Mouse (Mus musculus): ENCODE results near the gene Gsg1l. TPM values are rescaled to one million over a fixed set of nuclear protein-coding genes. Genes with fewer than 3 reads are reported as not detected.

The Gsg1l gene
- total and polyA plus RNA-seq, 2 experiments from 2014 or later = 5.7 to 16.6 TPM

DNA sequence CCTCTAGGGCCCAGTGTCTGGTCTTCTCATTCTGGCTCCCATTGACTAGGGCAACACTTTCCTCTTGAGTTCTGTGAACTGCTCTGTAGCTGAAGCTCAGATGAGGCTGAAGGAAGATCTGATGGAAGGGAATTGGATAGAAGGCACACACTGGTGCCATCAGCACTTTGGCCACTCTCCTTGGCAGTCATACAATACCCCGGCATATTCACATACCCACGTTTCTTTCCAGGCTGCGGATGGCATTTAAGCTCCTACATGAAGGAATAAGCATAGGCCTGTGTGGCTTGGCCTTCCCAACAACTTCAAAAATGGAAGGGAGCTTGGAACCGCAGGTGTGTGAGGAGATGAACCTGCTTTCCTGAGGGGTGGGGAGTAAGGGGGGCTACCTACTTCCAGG lies 138.7 kb downstream of the Gsg1l start:
- Histone ChIP-seq H3K4me3 (ENCODE audit: low read depth, low read length) (no peak overlapping the region), H3K9me3 (replicated peaks; ENCODE audit: control insufficient read depth, low read length) (no peaks in the 10 kb centered on the region), H3K4me2 (ENCODE audit: low read depth, low read length) (no peak overlapping the region), H3K27me3 (ENCODE audit: control insufficient read depth, insufficient read depth, low read length) (no peaks in the 10 kb centered on the region), H3K36me3 (replicated peaks; ENCODE audit: control insufficient read depth, insufficient read depth, low read length) (no peaks in the 10 kb centered on the region), H3K9ac (replicated peaks; ENCODE audit: low read depth, low read length) (no peak overlapping the region), H3K27ac (ENCODE audit: low read depth) (no peak overlapping the region), H3K4me1 (ENCODE audit: control insufficient read depth, insufficient read depth) (peaks cover 13% of the 10 kb centered on the region; the same call in 1 of the 2 replicates)
- DNase-seq (ENCODE audit: low spot score) (no peak), ATAC-seq (ENCODE audit: insufficient read depth, low read depth) (no peak)
- WGBS = 86% methylated on average over 4 of the region's 4 CpGs
- TF ChIP-seq CTCF (IDR thresholded peaks at IDR 0.05; ENCODE audit: low read depth) = no peak
- no peak for TF ChIP-seq EP300 (IDR thresholded peaks at IDR 0.05; ENCODE audit: low read depth)

DNA sequence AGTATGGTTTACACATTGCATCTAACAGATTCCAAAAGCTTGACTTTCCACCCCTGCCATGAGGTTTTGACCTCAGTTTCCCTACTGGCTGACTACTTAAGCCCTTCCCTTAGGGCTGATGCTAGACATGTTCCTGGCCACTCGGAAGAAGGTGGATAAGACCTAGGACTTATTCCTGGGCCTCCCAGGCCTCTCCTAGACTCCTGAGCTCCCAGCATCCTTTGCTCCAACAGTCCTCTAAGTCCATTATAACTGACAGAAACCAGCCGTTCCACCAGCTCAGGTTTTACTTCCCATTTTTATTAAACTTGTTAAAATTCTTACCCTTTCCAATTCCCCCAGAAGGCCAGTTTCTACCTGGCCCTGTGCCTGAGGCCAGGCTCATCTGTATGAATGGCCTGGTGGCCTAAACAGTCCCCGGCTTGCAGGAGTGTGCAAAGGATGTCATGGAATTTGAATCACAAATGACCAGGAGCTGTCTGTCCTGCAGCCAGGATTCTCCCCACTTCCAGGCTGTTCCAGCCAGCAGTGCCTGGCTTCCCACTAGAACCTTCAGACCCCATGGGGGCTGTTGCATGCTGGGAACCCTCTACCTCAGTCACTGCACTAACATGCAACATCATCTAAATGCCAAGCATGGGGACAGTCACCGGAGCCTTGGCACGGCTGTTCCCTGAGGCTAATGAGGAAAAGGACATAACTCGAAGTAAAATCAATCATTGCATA lies 139.7 kb downstream of the Gsg1l start:
- TF ChIP-seq CTCF (IDR thresholded peaks at IDR 0.05; ENCODE audit: low read depth) (no peak), EP300 (IDR thresholded peaks at IDR 0.05; ENCODE audit: low read depth) (no peak)
- DNase-seq (ENCODE audit: low spot score) = no peak
- 62% methylated on average over 6 of the region's 6 CpGs for WGBS

DNA sequence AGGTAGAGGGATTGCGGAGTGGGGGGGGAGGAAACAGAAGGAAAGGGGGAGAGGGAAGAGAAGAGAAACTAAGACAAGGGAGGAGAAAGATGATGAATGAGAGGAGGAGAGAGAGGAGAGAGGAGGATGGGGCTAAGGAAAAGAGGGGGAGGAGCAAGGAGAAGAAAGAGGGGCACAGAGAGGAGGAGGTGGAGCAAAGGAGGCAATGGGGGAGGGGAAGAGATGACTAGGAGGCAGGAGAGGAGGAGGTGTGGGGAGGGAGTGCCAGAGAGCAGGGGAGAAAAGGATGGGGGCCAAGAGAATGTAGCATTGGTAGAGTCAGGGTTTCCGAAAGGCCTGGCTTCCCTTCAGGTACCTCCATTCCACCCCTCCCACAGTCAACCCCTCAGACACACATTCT lies 147.9 kb downstream of the Gsg1l start:
- peak overlapping the region; percentile 18; the same call in 1 of the 2 replicates for H3K9ac ChIP-seq (replicated peaks; ENCODE audit: low read depth, low read length)

More for the DNA sequence above, 139.7 kb downstream of the Gsg1l start:
- Histone ChIP-seq H3K4me1 (ENCODE audit: control insufficient read depth, insufficient read depth) (peaks cover 13% of the 10 kb centered on the region; the same call in 1 of the 2 replicates), H3K27ac (ENCODE audit: low read depth) (no peak overlapping the region), H3K9me3 (replicated peaks; ENCODE audit: control insufficient read depth, low read length) (no peaks in the 10 kb centered on the region), H3K9ac (replicated peaks; ENCODE audit: low read depth, low read length) (no peak overlapping the region), H3K36me3 (replicated peaks; ENCODE audit: control insufficient read depth, insufficient read depth, low read length) (no peaks in the 10 kb centered on the region), H3K4me3 (ENCODE audit: low read depth, low read length) (no peak overlapping the region), H3K4me2 (ENCODE audit: low read depth, low read length) (no peak overlapping the region), H3K27me3 (ENCODE audit: control insufficient read depth, insufficient read depth, low read length) (no peaks in the 10 kb centered on the region)
- ATAC-seq (ENCODE audit: insufficient read depth, low read depth) = no peak

DNA sequence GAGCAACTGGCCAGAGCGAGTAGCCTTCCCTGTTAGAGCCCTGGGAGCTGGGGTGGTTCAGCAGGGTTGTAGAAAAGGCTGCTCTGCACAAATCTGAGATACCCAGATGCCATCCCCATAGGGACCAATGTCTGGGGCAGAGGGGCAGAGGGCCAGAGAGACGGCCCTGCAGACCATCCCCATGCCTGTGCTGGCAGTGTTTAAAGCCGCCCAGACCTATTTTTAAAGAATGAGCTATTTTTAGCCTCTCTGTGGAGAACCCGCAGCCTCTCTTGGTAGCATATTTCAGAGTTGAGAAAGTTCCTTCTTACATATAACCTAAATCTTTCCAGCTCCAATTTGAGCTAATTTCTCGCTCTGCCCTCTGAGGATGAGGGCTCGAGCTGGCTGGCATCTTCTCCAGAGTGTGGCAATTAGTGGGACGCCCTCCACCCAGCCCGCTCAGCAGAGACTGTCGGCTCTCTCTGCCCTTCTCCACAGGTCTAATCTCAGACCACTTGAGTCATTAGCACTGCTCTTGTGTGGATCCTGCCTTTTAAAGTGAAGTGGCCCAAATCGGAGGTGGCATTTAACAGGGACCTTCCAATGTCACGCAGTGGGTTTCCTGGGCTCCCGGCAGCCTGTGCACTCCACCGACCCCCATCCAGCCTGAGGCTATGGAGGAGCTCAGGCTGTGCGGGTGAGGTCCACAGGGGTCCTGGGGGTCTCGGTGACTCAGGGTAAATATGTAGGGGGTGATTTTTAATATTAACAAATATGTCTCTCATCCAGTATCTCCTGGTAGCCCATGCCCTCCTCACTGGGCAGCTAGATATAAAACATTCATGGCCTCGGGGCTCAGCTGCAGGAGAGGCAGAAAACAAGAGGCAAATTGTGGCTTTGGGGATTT lies 148.6 kb downstream of the Gsg1l start:
- 18% methylated on average over 16 of the region's 16 CpGs for WGBS
- Histone ChIP-seq H3K27me3 (ENCODE audit: control insufficient read depth, insufficient read depth, low read length) (no peaks in the 10 kb centered on the region), H3K4me1 (ENCODE audit: control insufficient read depth, insufficient read depth) (peaks cover 28% of the 10 kb centered on the region), H3K27ac (ENCODE audit: low read depth) (peak overlapping the region; percentile 91), H3K36me3 (replicated peaks; ENCODE audit: control insufficient read depth, insufficient read depth, low read length) (no peaks in the 10 kb centered on the region), H3K4me2 (ENCODE audit: low read depth, low read length) (peak overlapping the region; percentile 56), H3K9ac (replicated peaks; ENCODE audit: low read depth, low read length) (peak overlapping the region; percentile 18), H3K4me3 (ENCODE audit: low read depth, low read length) (peak overlapping the region; percentile 30), H3K9me3 (replicated peaks; ENCODE audit: control insufficient read depth, low read length) (no peaks in the 10 kb centered on the region)
- ATAC-seq (ENCODE audit: insufficient read depth, low read depth) (peak; percentile 70), DNase-seq (ENCODE audit: low spot score) (peak; percentile 55)
- no peak for TF ChIP-seq EP300 (IDR thresholded peaks at IDR 0.05; ENCODE audit: low read depth)
- no peak for TF ChIP-seq CTCF (IDR thresholded peaks at IDR 0.05; ENCODE audit: low read depth)

More for the DNA sequence above, 147.9 kb downstream of the Gsg1l start:
- no peak for TF ChIP-seq CTCF (IDR thresholded peaks at IDR 0.05; ENCODE audit: low read depth)
- no peak for TF ChIP-seq EP300 (IDR thresholded peaks at IDR 0.05; ENCODE audit: low read depth)
- ATAC-seq (ENCODE audit: insufficient read depth, low read depth) (no peak), DNase-seq (ENCODE audit: low spot score) (no peak)
- Histone ChIP-seq H3K27ac (ENCODE audit: low read depth) (peak overlapping the region; percentile 91), H3K36me3 (replicated peaks; ENCODE audit: control insufficient read depth, insufficient read depth, low read length) (no peaks in the 10 kb centered on the region), H3K4me1 (ENCODE audit: control insufficient read depth, insufficient read depth) (peaks cover 28% of the 10 kb centered on the region), H3K4me2 (ENCODE audit: low read depth, low read length) (no peak overlapping the region; the same call in 1 of the 2 replicates), H3K27me3 (ENCODE audit: control insufficient read depth, insufficient read depth, low read length) (no peaks in the 10 kb centered on the region), H3K4me3 (ENCODE audit: low read depth, low read length) (no peak overlapping the region), H3K9me3 (replicated peaks; ENCODE audit: control insufficient read depth, low read length) (no peaks in the 10 kb centered on the region)
- 68% methylated on average over 2 of the region's 2 CpGs for WGBS

DNA sequence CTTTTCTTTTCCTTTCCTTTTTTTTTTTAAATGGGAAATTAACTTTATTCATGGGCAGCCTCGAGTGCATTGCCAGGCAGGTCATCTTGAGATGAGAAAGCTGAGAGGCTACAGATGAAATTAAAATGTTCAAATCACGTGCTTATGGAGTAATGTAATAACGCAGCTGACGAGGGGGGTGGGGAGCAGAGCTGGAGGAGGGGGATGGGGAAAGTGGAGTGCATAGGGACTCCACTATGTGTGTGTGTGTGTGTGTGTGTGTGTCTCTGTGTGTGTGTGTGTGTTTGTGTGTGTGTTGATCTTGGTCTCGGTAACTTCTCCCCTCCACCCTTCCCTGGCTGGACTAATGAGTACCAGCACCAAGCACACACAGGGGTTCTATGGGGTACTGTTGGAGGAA lies 150.6 kb downstream of the Gsg1l start:
- Histone ChIP-seq H3K4me2 (ENCODE audit: low read depth, low read length) (no peak overlapping the region), H3K27me3 (ENCODE audit: control insufficient read depth, insufficient read depth, low read length) (no peaks in the 10 kb centered on the region), H3K4me3 (ENCODE audit: low read depth, low read length) (no peak overlapping the region), H3K9me3 (replicated peaks; ENCODE audit: control insufficient read depth, low read length) (no peaks in the 10 kb centered on the region), H3K36me3 (replicated peaks; ENCODE audit: control insufficient read depth, insufficient read depth, low read length) (no peaks in the 10 kb centered on the region), H3K9ac (replicated peaks; ENCODE audit: low read depth, low read length) (no peak overlapping the region), H3K4me1 (ENCODE audit: control insufficient read depth, insufficient read depth) (peaks cover 28% of the 10 kb centered on the region), H3K27ac (ENCODE audit: low read depth) (no peak overlapping the region)
- DNase-seq (ENCODE audit: low spot score) (no peak), ATAC-seq (ENCODE audit: insufficient read depth, low read depth) (no peak)
- WGBS = 68% methylated on average over 5 of the region's 5 CpGs
- TF ChIP-seq CTCF (IDR thresholded peaks at IDR 0.05; ENCODE audit: low read depth) = no peak
- no peak for TF ChIP-seq EP300 (IDR thresholded peaks at IDR 0.05; ENCODE audit: low read depth)
